Comparison of ENCODE assay signal across 12 mouse cellular contexts in the genomic region with DNA sequence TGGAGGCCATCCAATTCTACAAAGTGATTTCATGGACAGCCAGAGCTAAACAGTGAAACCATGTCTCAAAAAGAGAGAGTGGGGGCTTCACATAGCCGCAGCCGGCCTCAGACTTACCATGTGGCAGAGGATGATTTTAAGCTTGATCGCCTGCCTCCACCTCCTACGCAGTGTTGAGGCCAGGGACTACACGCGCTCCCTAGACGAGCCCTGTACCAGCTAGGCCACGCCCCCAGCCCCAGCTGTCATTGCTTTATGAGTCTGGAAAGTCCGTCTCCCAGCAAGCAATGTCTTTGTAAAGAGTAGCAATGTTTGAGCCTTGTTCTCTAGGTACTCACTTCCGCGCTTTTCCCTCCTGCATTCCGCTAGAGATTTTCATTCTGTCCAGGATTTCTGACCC. TPM values are rescaled to one million over a fixed set of nuclear protein-coding genes. Genes with fewer than 3 reads are reported as not detected.
DNase-seq lines count a peak whose midpoint lies in the region; ATAC-seq and TF ChIP-seq lines count a peak whose summit lies in the region.
"Had no signal": no experiment of that assay in that cellular context is flagged by ENCODE, and none has a peak within 500 bp of the region (broad histone marks: within the 10 kb centered on the region; RNA-seq: fewer than 3 reads in every experiment).

No protein-coding gene starts in this region.

- H3K9me3 ChIP-seq in kidney, postnatal 0 days (replicated peaks; ENCODE audit: low read length): no peaks in the 10 kb centered on the region; the same call in none of the 2 replicates

- no peak for TF ChIP-seq POLR2A in brain, embryonic 14.5 days (IDR thresholded peaks at IDR 0.05; ENCODE audit: borderline replicate concordance, extremely low read depth, insufficient read depth, insufficient read length, poor library complexity, severe bottlenecking)

- no peaks in the 10 kb centered on the region for H3K36me3 ChIP-seq in kidney, postnatal 0 days (ENCODE audit: insufficient read depth, low read length)

- no peak overlapping the region for H3K4me2 ChIP-seq in kidney, postnatal 0 days (ENCODE audit: low read length)
- H3K4me2 ChIP-seq: heart, embryonic 11.5 days had no signal

- H3K27ac ChIP-seq in kidney, postnatal 0 days: no peak overlapping the region

- H3K4me3 ChIP-seq in kidney, postnatal 0 days (replicated peaks; ENCODE audit: low read depth, low read length): no peak overlapping the region

- H3K27me3 ChIP-seq in kidney, postnatal 0 days (ENCODE audit: insufficient read depth, low read length): no peaks in the 10 kb centered on the region

- no peaks in the 10 kb centered on the region for H3K4me1 ChIP-seq in kidney, postnatal 0 days (replicated peaks; ENCODE audit: insufficient read depth, low read length)

- ATAC-seq in kidney, postnatal 0 days (replicated peaks; ENCODE audit: low FRiP score, low read depth): peak; percentile 59; the same call in 1 of the 2 replicates
- ATAC-seq in frontal cortex, adult (ENCODE audit: low TSS enrichment): no peak
- ATAC-seq: intestine, postnatal 0 days; Patski had no signal

- 29% methylated on average over 12 of the region's 12 CpGs for WGBS in kidney, postnatal 0 days

- DNase-seq in cerebellum, postnatal 10 days: peak; percentile 41 to 63
- DNase-seq in cerebellum, adult 9-11 months: no peak
- DNase-seq in kidney, postnatal 0 days (ENCODE audit: low spot score): peak; percentile 66
- no peak for DNase-seq in kidney, adult 11 months
- DNase-seq in brain, embryonic 14.5 days (ENCODE audit: low read depth): peak; percentile 60
- peak; percentile 47 for DNase-seq in mesoderm, embryonic 11.5 days (ENCODE audit: low read depth, low spot score)
- DNase-seq in cerebellum, postnatal 25 days: no peak
- DNase-seq: lung, postnatal 14 days had no signal

- H3K9ac ChIP-seq in kidney, postnatal 0 days (ENCODE audit: low read depth, low read length): no peak overlapping the region

- no peak for TF ChIP-seq CTCF in kidney, postnatal 0 days (IDR thresholded peaks at IDR 0.05; ENCODE audit: low read depth)
- TF ChIP-seq CTCF in brain, embryonic 14.5 days (IDR thresholded peaks at IDR 0.05; ENCODE audit: borderline replicate concordance, extremely low read depth, insufficient read depth, insufficient read length): no peak

RNA-seq across cellular contexts. Expression of a gene that starts 46.2 kb away (rescaled TPM):
- polyA plus RNA-seq in kidney, postnatal 0 days (2015; fragmentation: Nextera tagmentation; extraction: Ambion mirVana): 31.5 and 31.7 TPM in 2 replicates
- polyA plus RNA-seq in brain, embryonic 14.5 days (2012; rRNA removed): 6.5 and 16.2 TPM in 2 replicates

Comparison
In these comparisons a context has a peak if more than half of its experiments do, and no peak if none do; other contexts are left out.
1. DNase-seq: peak in cerebellum, postnatal 10 days (2 of 2), kidney, postnatal 0 days (single experiment), brain, embryonic 14.5 days (single experiment) and mesoderm, embryonic 11.5 days (single experiment); none in cerebellum, adult 9-11 months (single experiment), kidney, adult 11 months (single experiment) and cerebellum, postnatal 25 days (0 of 2).